Mouse (Mus musculus): Measurements from ENCODE around the gene Ccpg1os.

DNA sequence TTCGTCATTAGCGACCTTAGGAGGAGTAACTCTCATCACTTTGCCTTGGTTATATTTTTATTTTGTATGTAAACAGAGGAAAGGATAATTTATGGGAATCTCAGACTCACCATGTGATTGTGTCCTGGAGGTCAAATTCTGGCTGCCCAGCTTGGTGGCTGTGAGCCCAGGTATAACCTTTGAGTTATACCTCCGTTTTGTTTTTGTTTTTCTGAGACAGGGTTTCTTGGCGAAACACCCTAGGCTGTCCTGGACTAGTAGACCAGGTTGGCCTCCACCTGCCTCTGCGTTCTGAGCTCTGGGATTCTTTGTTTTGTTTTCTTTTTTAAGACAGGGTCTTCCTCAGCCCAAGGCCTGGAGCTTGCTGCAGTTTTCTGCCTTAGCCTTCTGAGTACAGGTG is 3.5 kb upstream of the Ccpg1os start:
- TF ChIP-seq MXI1 (IDR thresholded peaks at IDR 0.05; ENCODE audit: low read depth, low read length) (no peak), ZMIZ1 (IDR thresholded peaks at IDR 0.05; ENCODE audit: low read depth, low read length) (no peak), POLR2A (IDR thresholded peaks at IDR 0.05; ENCODE audit: low read depth, low read length) (no peak), BHLHE40 (IDR thresholded peaks at IDR 0.05; ENCODE audit: low read depth, low read length) (no peak), MYC (IDR thresholded peaks at IDR 0.05; ENCODE audit: low read depth, low read length) (no peak)

Data from CH12.LX (cell line).